Mouse (Mus musculus): ENCODE data around the gene Gale. TPM values are rescaled to one million over a fixed set of nuclear protein-coding genes. Genes with fewer than 3 reads are reported as not detected.
"Not testable (repeated sequence)": the region's sequence is repeated elsewhere in the genome, so short reads cannot be mapped to it uniquely, and the experiment has no call there.

The Gale gene
- 1 to 10 TPM in 1 of 2 experiments, under 1 TPM in 1; 0.72 to 1.5 TPM for total RNA-seq (2021)
- long read RNA-seq, experiment 1, partial matches to known transcripts = 4 of 5 reads
- long read RNA-seq, experiment 1, other reads (novel, unspliced or antisense) = 0 of 5 reads
- long read RNA-seq, experiment 2, partial matches to known transcripts = 3 of 3 reads
- long read RNA-seq, experiment 2, other reads (novel, unspliced or antisense) = 0 of 3 reads

- DNase-seq = peak; percentile 95
These were observed at the start of gene Gale for GRCm38 (mm10) chr4:135963457-135964193. Gene Gale (plus strand): TSS chr4:135963727.

- DNase-seq = no peak
These were observed 44.8 kb upstream of the Gale start for GRCm38 (mm10) chr4:135918635-135919279.

DNA sequence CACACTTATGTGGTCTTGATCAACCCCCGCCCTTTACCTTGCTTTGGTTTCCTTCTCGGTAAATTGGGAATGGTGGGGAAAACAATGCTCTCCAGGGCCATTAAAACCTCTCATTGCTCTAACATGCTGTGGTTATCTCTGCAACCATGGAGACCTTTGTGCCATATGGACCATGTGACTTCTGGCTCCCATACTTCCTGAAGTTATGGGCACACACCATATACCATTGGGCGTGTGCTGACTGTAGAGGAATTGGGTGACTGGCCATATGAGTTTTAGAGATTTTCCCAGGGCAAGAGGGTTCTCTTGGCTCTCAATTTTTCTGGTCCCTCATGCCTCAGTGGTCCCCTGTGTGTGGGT lies 44.3 kb upstream of the Gale start:
- DNase-seq = no peak

- DNase-seq = peak; percentile 92
These were observed 43.0 kb upstream of the Gale start, which contains the start of gene Fuca1 for GRCm38 (mm10) chr4:135920304-135921241. Gene Fuca1 (plus strand): TSS chr4:135920735.

DNA sequence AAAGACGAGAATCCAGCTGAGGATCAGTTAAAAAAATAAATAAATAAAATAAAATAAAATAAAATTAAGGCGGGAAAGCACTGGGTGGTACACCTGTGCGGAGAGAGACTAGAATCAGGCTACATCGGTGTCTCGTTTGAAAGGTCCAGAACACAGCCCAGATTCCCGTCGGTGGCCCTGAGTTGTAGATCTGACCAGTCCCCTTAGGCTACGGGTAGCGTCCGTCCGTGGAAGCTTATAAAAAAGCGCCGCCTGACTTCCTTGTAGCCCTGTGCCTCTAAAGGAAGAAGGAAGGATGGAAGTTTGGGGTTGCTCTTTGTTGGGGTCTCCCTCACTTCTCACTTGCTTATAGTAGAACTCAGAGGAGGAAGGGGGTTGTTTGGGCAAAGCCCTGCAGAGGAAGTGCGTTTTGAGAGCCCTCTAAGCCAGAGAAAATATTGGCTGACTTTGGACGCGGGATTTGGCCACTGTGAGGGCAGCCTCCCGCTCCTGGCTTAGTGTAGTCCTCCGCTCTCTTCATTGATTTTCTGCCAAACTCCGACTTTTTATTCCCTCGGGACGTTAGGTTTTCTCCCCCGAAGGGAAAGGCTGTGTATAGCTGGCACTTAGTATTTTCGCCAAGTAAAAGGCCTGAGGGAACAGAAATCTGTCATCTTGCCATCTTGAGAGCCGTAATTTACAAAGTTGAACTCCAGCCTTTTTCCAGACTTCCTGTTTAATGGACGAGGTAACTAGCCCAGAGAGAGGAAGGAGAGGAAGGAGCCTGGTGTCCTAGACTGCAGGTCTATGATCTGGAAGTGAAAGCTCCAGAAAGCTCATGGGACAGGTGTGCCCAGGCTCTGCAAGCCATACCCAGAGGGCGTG lies 42.0 kb upstream of the Gale start:
- peak; percentile 24 for DNase-seq

- DNase-seq = no peak
These were observed 41.3 kb upstream of the Gale start for GRCm38 (mm10) chr4:135922190-135922589.

GRCm38 (mm10) chr4:135924418-135924817 lies 39.1 kb upstream of the Gale start:
- no peak for DNase-seq

DNA sequence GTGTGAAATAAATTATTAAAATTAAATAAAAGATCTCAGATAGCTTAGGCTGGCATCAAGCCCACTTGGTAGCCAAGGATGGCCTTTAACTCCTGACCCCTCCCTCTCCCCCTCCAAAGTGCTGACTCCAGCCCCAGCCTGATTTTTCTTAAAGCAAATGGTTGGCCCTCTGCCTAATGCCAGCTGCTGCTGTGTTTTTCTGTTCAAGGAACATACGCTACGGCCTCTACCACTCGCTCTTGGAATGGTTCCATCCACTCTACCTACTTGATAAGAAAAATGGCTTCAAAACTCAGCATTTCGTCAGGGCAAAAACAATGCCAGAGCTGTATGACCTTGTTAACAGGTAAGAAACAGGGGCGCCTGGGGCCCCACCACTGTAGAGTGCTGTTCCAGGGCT lies 38.2 kb upstream of the Gale start:
- DNase-seq = no peak

- no peak for DNase-seq
These were observed 37.2 kb upstream of the Gale start for GRCm38 (mm10) chr4:135926195-135926808.

DNA sequence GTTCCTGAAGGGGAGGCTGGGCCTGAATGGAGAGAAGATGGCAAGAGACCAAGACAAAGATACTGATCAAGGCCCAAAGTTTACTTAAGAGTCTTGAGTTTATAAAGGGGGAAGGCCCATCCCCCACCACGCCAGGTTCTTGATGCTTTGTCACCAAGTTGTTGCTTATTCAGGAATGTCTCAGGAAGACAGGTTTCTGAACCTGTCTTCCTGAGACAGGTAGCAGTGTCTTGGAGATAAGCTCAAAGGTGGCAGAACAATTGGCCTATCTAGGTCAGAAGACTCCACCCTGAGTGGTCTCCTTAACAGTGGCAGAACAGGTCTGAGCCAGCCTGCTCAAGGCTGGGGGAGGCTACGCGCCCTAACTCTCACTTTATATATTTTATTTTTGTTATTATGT lies 36.7 kb upstream of the Gale start:
- no peak for DNase-seq

- no peak for DNase-seq
These were observed 35.2 kb upstream of the Gale start for GRCm38 (mm10) chr4:135928376-135928775.

- DNase-seq = no peak
These were observed 34.1 kb upstream of the Gale start for GRCm38 (mm10) chr4:135929405-135929804.

GRCm38 (mm10) chr4:135929828-135930227 lies 33.7 kb upstream of the Gale start:
- DNase-seq = no peak

DNA sequence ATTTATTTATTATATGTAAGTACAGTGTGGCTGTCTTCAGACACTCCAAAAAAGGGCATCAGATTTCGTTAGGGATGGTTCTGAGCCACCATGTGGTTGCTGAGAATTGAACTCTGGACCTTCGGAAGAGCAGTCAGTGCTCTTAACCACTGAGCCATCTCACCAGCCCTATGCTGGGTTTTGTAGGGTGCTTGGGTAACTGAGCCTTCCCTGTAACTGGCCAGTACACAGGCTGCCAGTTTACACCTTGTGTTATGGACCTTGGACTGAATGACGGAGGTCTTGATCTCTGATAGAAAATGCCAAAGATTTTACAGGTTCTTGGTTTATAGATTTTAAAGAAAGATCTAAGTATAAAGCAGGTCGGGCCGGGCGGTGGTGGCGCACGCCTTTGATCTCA lies 33.3 kb upstream of the Gale start:
- DNase-seq = no peak

- DNase-seq = no peak
These were observed 31.7 kb upstream of the Gale start for GRCm38 (mm10) chr4:135931832-135932231.

DNA sequence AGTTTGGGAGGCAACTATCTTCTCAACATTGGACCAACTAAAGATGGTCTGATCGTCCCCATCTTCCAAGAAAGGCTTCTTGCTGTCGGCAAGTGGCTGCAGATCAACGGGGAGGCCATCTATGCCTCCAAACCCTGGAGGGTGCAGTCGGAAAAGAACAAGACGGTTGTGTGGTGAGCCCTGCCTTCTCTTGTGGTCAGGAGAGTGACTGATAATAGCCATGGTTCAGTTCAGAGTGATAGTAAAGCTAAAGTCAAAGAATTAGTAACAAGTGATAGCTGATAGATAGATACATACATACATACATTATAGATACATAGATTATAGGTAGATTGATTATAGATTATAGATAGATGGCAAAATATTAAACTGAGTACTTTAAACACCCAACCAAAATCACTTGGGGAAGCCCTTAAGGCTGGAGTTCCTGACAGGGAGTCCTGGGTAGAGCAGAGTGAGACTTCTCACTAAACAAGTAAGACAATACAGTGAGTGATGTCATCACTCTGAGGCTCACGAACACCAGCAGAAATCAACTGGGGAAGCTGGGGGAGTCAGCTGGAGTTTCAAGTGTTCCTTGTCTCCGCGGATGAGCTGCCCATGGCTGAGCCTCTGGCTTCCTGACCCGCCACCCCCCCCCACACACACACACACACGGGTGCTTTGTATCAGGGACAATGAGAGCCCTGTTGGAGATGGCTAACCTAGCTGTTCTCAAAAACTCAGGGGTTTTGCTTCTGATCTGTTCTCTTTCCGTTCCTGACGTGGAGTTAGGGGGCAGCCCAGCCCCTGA lies 28.6 kb upstream of the Gale start:
- no peak for DNase-seq

DNA sequence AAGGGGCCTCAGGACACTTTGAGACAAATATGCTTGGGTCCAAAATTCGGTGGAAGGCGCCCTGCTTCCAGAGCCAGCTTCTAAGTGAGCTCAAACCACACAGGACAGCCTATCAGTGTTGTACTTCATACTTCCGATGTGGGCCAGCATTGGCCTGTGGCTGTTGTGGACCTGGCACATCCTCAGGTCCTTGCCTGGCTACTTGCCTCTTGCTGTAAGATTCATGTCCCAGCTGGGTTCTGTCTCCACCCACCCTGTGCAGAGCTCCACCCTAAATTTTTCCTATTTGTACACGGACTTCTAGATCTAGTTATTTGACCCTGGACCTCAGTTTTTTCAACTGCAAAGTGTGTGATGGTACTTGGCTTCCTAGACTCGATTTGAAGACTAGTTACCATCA lies 28.0 kb upstream of the Gale start:
- DNase-seq = peak; percentile 50

DNA sequence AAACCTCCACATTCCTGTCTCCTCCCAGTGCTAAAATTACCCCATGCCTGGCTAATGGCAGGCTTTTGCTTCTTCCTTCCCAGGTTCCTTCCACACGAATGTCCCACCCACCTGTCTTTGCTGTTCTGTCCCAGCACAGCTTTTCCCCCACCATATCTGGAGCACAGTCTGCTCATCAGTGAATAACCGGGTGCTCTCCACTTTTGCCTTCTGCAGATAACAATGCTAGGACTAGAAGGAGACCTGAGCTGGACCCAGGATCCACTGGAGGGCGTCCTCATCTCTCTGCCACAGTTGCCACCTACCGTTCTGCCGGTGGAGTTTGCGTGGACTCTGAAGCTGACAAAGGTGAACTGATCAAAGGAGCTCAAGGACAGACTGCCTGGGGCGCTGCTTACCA lies 24.7 kb upstream of the Gale start:
- DNase-seq = no peak

DNA sequence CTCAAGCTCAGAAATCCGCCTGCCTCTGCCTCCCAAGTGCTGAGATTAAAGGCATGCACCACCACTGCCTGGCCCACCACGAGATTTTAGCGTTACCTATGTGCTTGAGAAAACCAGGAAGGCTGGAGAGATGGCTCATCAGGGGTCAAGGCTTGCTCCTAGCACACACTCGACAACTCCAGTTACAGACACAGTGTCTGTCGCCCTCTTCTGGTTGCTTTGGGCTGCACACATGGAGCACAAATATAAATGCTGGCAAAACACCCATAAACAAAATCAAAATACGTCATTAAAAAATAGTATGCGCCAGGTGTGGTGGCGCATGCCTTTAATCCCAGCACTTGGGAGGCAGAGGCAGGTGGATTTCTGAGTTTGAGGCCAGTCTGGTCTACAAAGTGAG lies 22.5 kb upstream of the Gale start:
- not testable (repeated sequence) for DNase-seq

DNA sequence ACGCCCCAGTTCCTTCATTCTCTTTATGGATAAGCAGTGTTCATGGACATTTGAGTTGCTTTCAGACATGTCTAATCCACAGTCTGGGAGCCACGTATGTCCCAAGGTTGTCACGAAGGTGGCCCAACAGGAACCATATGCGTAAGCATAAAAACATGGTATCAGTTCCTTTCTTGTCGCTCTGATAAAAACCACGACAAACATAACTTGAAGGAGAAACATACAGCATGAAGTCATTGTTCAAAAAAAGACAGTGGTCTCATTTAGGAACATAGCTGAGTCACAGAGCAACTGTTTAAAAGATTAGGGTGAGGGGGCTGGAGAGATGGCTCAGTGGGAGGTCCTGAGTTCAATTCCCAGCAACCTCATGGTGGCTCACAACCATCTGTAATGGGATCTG lies 21.3 kb upstream of the Gale start:
- no peak for DNase-seq

Data from gastrocnemius, postnatal 25 days (tissue).